Mouse (Mus musculus) adrenal gland, postnatal 4 days (tissue): Measurements from ENCODE around the gene Gsg1l. TPM values are rescaled to one million over a fixed set of nuclear protein-coding genes. Genes with fewer than 3 reads are reported as not detected.

ENCODE experiments used
- DNase-seq, 2 experiments: peaks; one replicate each; pipeline ENCODE4 v3.0.0; 2021 to 2022; ENCODE audit warnings: low spot score in 2 of 2, mixed read lengths in 2 of 2
- long read RNA-seq, 2 experiments: library from polyadenylated mRNA; stranded (forward); transcript quantifications; one replicate each; pipeline ENCODE4 v2.0.0; 2021
- total RNA-seq, 2 experiments: library from RNA; stranded (reverse); gene quantifications; 2 replicates each; pipeline ENCODE4 v1.2.3; 2021

Gsg1l gene
- total RNA-seq: 10 to 100 TPM; 13.2 to 13.9 TPM
- long read RNA-seq, experiment 1, transcript Gsg1l-201 (7 exons, 3,923 nt): major isoform, 5 of 14 reads
- long read RNA-seq, experiment 1, partial matches to known transcripts: 2 of 14 reads
- long read RNA-seq, experiment 1, other reads (novel, unspliced or antisense): 7 of 14 reads
- long read RNA-seq, experiment 2, transcript Gsg1l-201 (7 exons, 3,923 nt): major isoform, 9 of 20 reads
- long read RNA-seq, experiment 2, partial matches to known transcripts: 0 of 20 reads
- long read RNA-seq, experiment 2, other reads (novel, unspliced or antisense): 11 of 20 reads

GRCm38 (mm10) chr7:126082286-126082741 is at the start of gene Gsg1l:
TSS of gene Gsg1l (minus strand) at chr7:126082411.
- no peak for DNase-seq

GRCm38 (mm10) chr7:126127673-126128072 is 45.5 kb upstream of the Gsg1l start:
- no peak for DNase-seq

- no peak for DNase-seq
Observed at GRCm38 (mm10) chr7:126126502-126126901, 44.3 kb upstream of the Gsg1l start.

GRCm38 (mm10) chr7:126121533-126121932 is 39.3 kb upstream of the Gsg1l start:
- DNase-seq: no peak

- no peak for DNase-seq
Observed at GRCm38 (mm10) chr7:126119819-126120218, 37.6 kb upstream of the Gsg1l start.

GRCm38 (mm10) chr7:126113263-126113662 is 31.1 kb upstream of the Gsg1l start:
- DNase-seq: no peak

- DNase-seq: no peak
Observed at GRCm38 (mm10) chr7:126111230-126111629, 29.0 kb upstream of the Gsg1l start.

- no peak for DNase-seq
Observed at GRCm38 (mm10) chr7:126109898-126110297, 27.7 kb upstream of the Gsg1l start.

- DNase-seq: no peak
Observed at GRCm38 (mm10) chr7:126100440-126100839, 18.2 kb upstream of the Gsg1l start.

GRCm38 (mm10) chr7:126099835-126100234 is 17.6 kb upstream of the Gsg1l start:
- DNase-seq: no peak

GRCm38 (mm10) chr7:126099163-126099775 is 17.1 kb upstream of the Gsg1l start:
- DNase-seq: no peak

GRCm38 (mm10) chr7:126097219-126097915 is 15.2 kb upstream of the Gsg1l start:
- no peak for DNase-seq

- no peak for DNase-seq
Observed at GRCm38 (mm10) chr7:126096596-126096995, 14.4 kb upstream of the Gsg1l start.

GRCm38 (mm10) chr7:126094738-126095137 is 12.5 kb upstream of the Gsg1l start:
- DNase-seq: no peak

GRCm38 (mm10) chr7:126093162-126093561 is 11.0 kb upstream of the Gsg1l start:
- no peak for DNase-seq

GRCm38 (mm10) chr7:126089782-126090181 is 7.6 kb upstream of the Gsg1l start:
- no peak for DNase-seq

GRCm38 (mm10) chr7:126088155-126088554 is 5.9 kb upstream of the Gsg1l start:
- no peak for DNase-seq

GRCm38 (mm10) chr7:126087602-126088001 is 5.4 kb upstream of the Gsg1l start:
- DNase-seq: no peak

GRCm38 (mm10) chr7:126086321-126086741 is 4.1 kb upstream of the Gsg1l start:
- no peak for DNase-seq

- no peak for DNase-seq
Observed at GRCm38 (mm10) chr7:126085154-126085553, 2.9 kb upstream of the Gsg1l start.

- no peak for DNase-seq
Observed at GRCm38 (mm10) chr7:126083980-126084348, 1.8 kb upstream of the Gsg1l start.

GRCm38 (mm10) chr7:126083341-126083979 is 1.2 kb upstream of the Gsg1l start:
- no peak for DNase-seq
